13 mouse cellular contexts compared by ENCODE assay signal in genomic region chr13:48422438-48423329, GRCm38 (mm10).
DNase-seq lines count a peak whose midpoint lies in the region; ATAC-seq and TF ChIP-seq lines count a peak whose summit lies in the region.
"Had no signal": no experiment of that assay in that cellular context is flagged by ENCODE, and none has a peak within 500 bp of the region (broad histone marks: within the 10 kb centered on the region; RNA-seq: fewer than 3 reads in every experiment).

No protein-coding gene starts in this region.

- 65% methylated on average over 9 of the region's 9 CpGs for WGBS in intestine, embryonic 14.5 days
- 67% methylated on average over 9 of the region's 9 CpGs for WGBS in intestine, postnatal 0 days
- WGBS in forebrain, embryonic 11.5 days = 33% methylated on average over 9 of the region's 9 CpGs
- WGBS in hindbrain, embryonic 16.5 days = 29% methylated on average over 9 of the region's 9 CpGs
- WGBS in neural tube, embryonic 14.5 days = 38% methylated on average over 9 of the region's 9 CpGs

- H3K9ac ChIP-seq in intestine, embryonic 14.5 days (ENCODE audit: low read length) = no peak overlapping the region
- H3K9ac ChIP-seq in intestine, postnatal 0 days (ENCODE audit: low read depth, low read length) = no peak overlapping the region
- H3K9ac ChIP-seq in forebrain, embryonic 11.5 days (ENCODE audit: low read length) = no peak overlapping the region
- no peak overlapping the region for H3K9ac ChIP-seq in hindbrain, embryonic 16.5 days (ENCODE audit: low read depth, low read length)
- no peak overlapping the region for H3K9ac ChIP-seq in neural tube, embryonic 14.5 days (replicated peaks; ENCODE audit: low read depth, low read length)

- no peaks in the 10 kb centered on the region for H3K4me1 ChIP-seq in intestine, embryonic 14.5 days (replicated peaks; ENCODE audit: control insufficient read depth, insufficient read depth, low read length)
- no peaks in the 10 kb centered on the region for H3K4me1 ChIP-seq in intestine, postnatal 0 days (replicated peaks; ENCODE audit: control insufficient read depth, insufficient read depth, low read length)
- peaks cover 2% of the 10 kb centered on the region; the same call in 1 of the 2 replicates for H3K4me1 ChIP-seq in forebrain, embryonic 11.5 days (replicated peaks; ENCODE audit: control insufficient read depth, insufficient read depth, low read length)
- H3K4me1 ChIP-seq in hindbrain, embryonic 16.5 days (ENCODE audit: control insufficient read depth, insufficient read depth, low read depth, low read length) = 0 out of 2 replicates have a peak, but pooled peaks cover 2% of the 10 kb centered on the region
- 0 out of 2 replicates have a peak, but pooled peaks cover 2% of the 10 kb centered on the region for H3K4me1 ChIP-seq in neural tube, embryonic 14.5 days (ENCODE audit: control insufficient read depth, insufficient read depth, low read length)

- peak; percentile 31 for DNase-seq in intestine, embryonic 14.5 days (ENCODE audit: low spot score)
- peak; percentile 38 for DNase-seq in forebrain, embryonic 11.5 days (ENCODE audit: low spot score)
- DNase-seq in adrenal gland, adult 8-10 months = no peak
- DNase-seq in thymus, postnatal 14 days = no peak
- DNase-seq in right cerebral cortex, postnatal 25 days = no peak
- DNase-seq: adrenal gland, adult 2 months; gastrocnemius, adult 2 months; kidney, adult 9 months; lung, adult 2 months had no signal

- no peaks in the 10 kb centered on the region for H3K36me3 ChIP-seq in intestine, embryonic 14.5 days (ENCODE audit: control insufficient read depth, insufficient read depth, low read length)
- H3K36me3 ChIP-seq in intestine, postnatal 0 days (ENCODE audit: control insufficient read depth, insufficient read depth) = no peaks in the 10 kb centered on the region
- H3K36me3 ChIP-seq in forebrain, embryonic 11.5 days (ENCODE audit: control insufficient read depth, insufficient read depth, low read length) = no peaks in the 10 kb centered on the region
- no peaks in the 10 kb centered on the region for H3K36me3 ChIP-seq in hindbrain, embryonic 16.5 days (ENCODE audit: control insufficient read depth, insufficient read depth, low read length)
- H3K36me3 ChIP-seq in neural tube, embryonic 14.5 days (ENCODE audit: control insufficient read depth, insufficient read depth, low read length) = no peaks in the 10 kb centered on the region

- no peaks in the 10 kb centered on the region for H3K9me3 ChIP-seq in intestine, embryonic 14.5 days (ENCODE audit: control insufficient read depth, low read length)
- no peaks in the 10 kb centered on the region for H3K9me3 ChIP-seq in intestine, postnatal 0 days (ENCODE audit: control insufficient read depth)
- no peaks in the 10 kb centered on the region for H3K9me3 ChIP-seq in forebrain, embryonic 11.5 days (ENCODE audit: control insufficient read depth, low read length)
- H3K9me3 ChIP-seq in hindbrain, embryonic 16.5 days (ENCODE audit: control insufficient read depth, low read length) = no peaks in the 10 kb centered on the region
- H3K9me3 ChIP-seq in neural tube, embryonic 14.5 days (ENCODE audit: control insufficient read depth, low read length) = no peaks in the 10 kb centered on the region

- no peaks in the 10 kb centered on the region for H3K27me3 ChIP-seq in intestine, embryonic 14.5 days (replicated peaks; ENCODE audit: control insufficient read depth, insufficient read depth, low read length)
- no peaks in the 10 kb centered on the region for H3K27me3 ChIP-seq in intestine, postnatal 0 days (replicated peaks; ENCODE audit: control insufficient read depth, insufficient read depth, low read length)
- no peaks in the 10 kb centered on the region for H3K27me3 ChIP-seq in forebrain, embryonic 11.5 days (ENCODE audit: control insufficient read depth, insufficient read depth, low read length)
- H3K27me3 ChIP-seq in hindbrain, embryonic 16.5 days (replicated peaks; ENCODE audit: control insufficient read depth, insufficient read depth, low read length) = no peaks in the 10 kb centered on the region
- H3K27me3 ChIP-seq in neural tube, embryonic 14.5 days (ENCODE audit: control insufficient read depth, insufficient read depth, low read length) = no peaks in the 10 kb centered on the region

- no peak for ATAC-seq in intestine, embryonic 14.5 days (replicated peaks; ENCODE audit: low FRiP score, low TSS enrichment, low read depth)
- ATAC-seq in intestine, postnatal 0 days = no peak
- ATAC-seq in forebrain, embryonic 11.5 days (replicated peaks; ENCODE audit: low FRiP score) = no peak
- ATAC-seq in hindbrain, embryonic 16.5 days = peak; percentile 97
- ATAC-seq in neural tube, embryonic 14.5 days (ENCODE audit: low read depth) = peak; percentile 65

- no peak overlapping the region for H3K27ac ChIP-seq in intestine, embryonic 14.5 days (ENCODE audit: low read depth)
- no peak overlapping the region for H3K27ac ChIP-seq in intestine, postnatal 0 days (ENCODE audit: low read depth, low read length)
- H3K27ac ChIP-seq in forebrain, embryonic 11.5 days (ENCODE audit: low read depth, low read length) = no peak overlapping the region
- H3K27ac ChIP-seq in hindbrain, embryonic 16.5 days (ENCODE audit: low read depth, low read length) = peak overlapping the region; percentile 53
- H3K27ac ChIP-seq in neural tube, embryonic 14.5 days (ENCODE audit: low read depth, low read length) = peak overlapping the region; percentile 66; the same call in 1 of the 2 replicates
- H3K27ac ChIP-seq: gastrocnemius, adult 2 months had no signal

- no peak for TF ChIP-seq CTCF in intestine, postnatal 0 days (IDR thresholded peaks at IDR 0.05; ENCODE audit: low read depth)

- no peak overlapping the region for H3K4me2 ChIP-seq in intestine, embryonic 14.5 days (ENCODE audit: low read length)
- H3K4me2 ChIP-seq in intestine, postnatal 0 days (replicated peaks; ENCODE audit: low read depth) = no peak overlapping the region
- H3K4me2 ChIP-seq in forebrain, embryonic 11.5 days (ENCODE audit: low read depth, low read length, severe bottlenecking) = no peak overlapping the region
- no peak overlapping the region for H3K4me2 ChIP-seq in hindbrain, embryonic 16.5 days (ENCODE audit: low read length)
- no peak overlapping the region for H3K4me2 ChIP-seq in neural tube, embryonic 14.5 days (ENCODE audit: low read depth, low read length)

- H3K4me3 ChIP-seq in intestine, embryonic 14.5 days (ENCODE audit: low read depth, low read length) = no peak overlapping the region
- H3K4me3 ChIP-seq in intestine, postnatal 0 days (ENCODE audit: low read depth, low read length) = no peak overlapping the region
- H3K4me3 ChIP-seq in forebrain, embryonic 11.5 days (ENCODE audit: low read depth, low read length) = no peak overlapping the region
- H3K4me3 ChIP-seq in hindbrain, embryonic 16.5 days (ENCODE audit: low read length) = no peak overlapping the region
- H3K4me3 ChIP-seq in neural tube, embryonic 14.5 days (ENCODE audit: low read depth, low read length) = no peak overlapping the region
- H3K4me3 ChIP-seq: erythroblast, embryonic 14.5 days; gastrocnemius, adult 2 months had no signal

Comparison
In these comparisons a context has a peak if more than half of its experiments do, and no peak if none do; other contexts are left out.
1. ATAC-seq: peak in hindbrain, embryonic 16.5 days (single experiment) and neural tube, embryonic 14.5 days (single experiment); none in intestine, embryonic 14.5 days (single experiment), intestine, postnatal 0 days (single experiment) and forebrain, embryonic 11.5 days (single experiment).
2. DNase-seq: peak in intestine, embryonic 14.5 days (single experiment) and forebrain, embryonic 11.5 days (single experiment); none in adrenal gland, adult 8-10 months (single experiment), thymus, postnatal 14 days (single experiment) and right cerebral cortex, postnatal 25 days (single experiment).
3. H3K27ac ChIP-seq: peak in hindbrain, embryonic 16.5 days (single experiment) and neural tube, embryonic 14.5 days (single experiment); none in intestine, embryonic 14.5 days (single experiment), intestine, postnatal 0 days (single experiment) and forebrain, embryonic 11.5 days (single experiment).